Mouse (Mus musculus) thymus, adult 2 months (tissue): ENCODE data around the gene Gm20388. TPM values are rescaled to one million over a fixed set of nuclear protein-coding genes. Genes with fewer than 3 reads are reported as not detected.
A peak's percentile ranks its signal among the peaks of the same experiment; 100 is the strongest.

ENCODE experiments used
- DNase-seq: peaks from one replicate; pipeline ENCODE4 v3.0.0; 2021
- H3K27ac ChIP-seq: fragments of 200-500 bp; 2 replicates; pipeline ENCODE4 v1.5.1; 2012; ENCODE audit warnings: low read length, control low read depth; ENCODE audit not compliant: control insufficient read depth, insufficient read depth
- H3K27me3 ChIP-seq: fragments of 200-500 bp; 2 replicates; pipeline ENCODE4 v1.6.1; 2012; ENCODE audit warnings: mild to moderate bottlenecking, low read length, moderate library complexity, mixed read lengths; ENCODE audit not compliant: control insufficient read depth, insufficient read depth
- H3K36me3 ChIP-seq: fragments of 200-500 bp; 2 replicates; pipeline ENCODE4 v1.6.1; 2012; ENCODE audit warnings: mild to moderate bottlenecking, low read length, moderate library complexity; ENCODE audit not compliant: control insufficient read depth, insufficient read depth
- H3K4me1 ChIP-seq: fragments of 200-500 bp; replicated peaks from 2 replicates; pipeline ENCODE4 v1.6.1; 2012; ENCODE audit warnings: low read length; ENCODE audit not compliant: control insufficient read depth, insufficient read depth
- H3K4me3 ChIP-seq: fragments of 200-500 bp; 2 replicates; pipeline ENCODE4 v1.5.1; 2012; ENCODE audit warnings: mild to moderate bottlenecking, low read length, control low read depth, moderate library complexity; ENCODE audit not compliant: control insufficient read depth, insufficient read depth
- CTCF ChIP-seq: fragments of 200-500 bp; IDR thresholded peaks from 2 replicates; pipeline ENCODE4 v1.5.1; 2012; ENCODE audit warnings: mild to moderate bottlenecking, control low read depth, low read length, moderate library complexity, borderline replicate concordance; ENCODE audit not compliant: control insufficient read depth, poor library complexity, insufficient read depth; ENCODE audit errors: extremely low read depth
- POLR2A ChIP-seq: fragments of 200-500 bp; IDR thresholded peaks from 2 replicates; pipeline ENCODE4 v1.6.1; 2012; ENCODE audit warnings: mild to moderate bottlenecking, low read length, control low read depth, moderate library complexity; ENCODE audit not compliant: control insufficient read depth, poor library complexity, insufficient read depth; ENCODE audit errors: extremely low read depth
- WGBS: fragments of 180-500 bp; shearing (Covaris S2); methylation state at CpG from one replicate; pipeline ENCODE4 v1.1.7; 2018; 5-methylcytosine and 5-hydroxymethylcytosine counted together
- polyA plus RNA-seq: library from polyadenylated mRNA; depleted of rRNA; stranded (reverse); fragments of >200 nt; gene quantifications from 2 replicates; pipeline ENCODE4 v1.2.3, GENCODE M21; 2012

Gene Gm20388
- polyA plus RNA-seq, 1 experiment, result 103 TPM

DNA sequence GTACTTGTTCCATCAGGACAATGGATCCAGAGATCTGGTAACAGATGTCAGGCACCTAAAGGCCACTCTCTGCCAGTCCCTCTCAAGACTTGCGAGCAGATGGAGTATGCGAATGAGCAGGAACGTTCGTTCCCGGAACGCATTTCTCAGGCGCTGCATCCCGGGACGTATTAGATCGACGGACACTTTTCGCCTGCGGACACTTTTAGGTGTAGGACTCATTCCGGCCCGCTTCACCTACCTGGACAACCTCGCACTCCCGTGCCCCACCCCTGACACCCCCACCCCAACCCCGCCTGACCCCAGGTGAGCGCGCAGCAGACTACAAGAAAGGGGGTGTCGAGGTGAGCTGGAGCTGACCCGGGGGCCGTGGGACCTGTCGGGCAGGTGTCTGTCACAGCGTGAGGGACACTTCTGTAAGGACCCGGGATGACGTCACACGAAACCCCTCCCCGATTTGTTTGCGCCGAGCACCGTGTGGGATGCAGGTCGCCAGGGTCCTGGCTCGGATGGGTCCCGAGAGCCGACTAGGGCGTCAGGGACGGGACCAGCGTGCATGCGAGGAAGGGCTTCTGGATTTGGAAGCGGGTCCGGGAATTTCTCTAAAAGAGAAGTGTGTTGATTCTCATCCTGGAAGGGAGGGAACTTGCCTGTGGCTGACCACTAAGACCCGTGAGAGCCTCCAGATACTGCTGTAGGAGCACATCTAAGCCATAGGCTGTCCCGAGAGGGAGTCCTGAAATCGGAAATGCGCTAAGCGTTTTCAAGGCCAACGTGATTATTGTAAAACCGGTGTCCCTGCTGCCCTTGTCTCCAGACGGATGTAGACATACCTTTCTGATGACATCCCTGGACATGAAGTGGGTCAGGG lies 2864.9 kb downstream of the Gm20388 start, which contains the start of gene Acsf3:
Gene Acsf3, plus strand, starts transcription at position 202 of the 871 bp plus-strand sequence.
- Histone ChIP-seq H3K4me1 (peaks cover 22% of the 10 kb centered on the region), H3K27ac (no peak within 1 kb of the TSS), H3K36me3 (no peaks in the 10 kb centered on the region), H3K4me3 (peak within 1 kb of the TSS; percentile 50), H3K27me3 (no peaks in the 10 kb centered on the region)
- 3% methylated on average over 50 of the region's 50 CpGs for WGBS
- peak; percentile 41 for DNase-seq
- TF ChIP-seq POLR2A (no peak), CTCF (no peak)

DNA sequence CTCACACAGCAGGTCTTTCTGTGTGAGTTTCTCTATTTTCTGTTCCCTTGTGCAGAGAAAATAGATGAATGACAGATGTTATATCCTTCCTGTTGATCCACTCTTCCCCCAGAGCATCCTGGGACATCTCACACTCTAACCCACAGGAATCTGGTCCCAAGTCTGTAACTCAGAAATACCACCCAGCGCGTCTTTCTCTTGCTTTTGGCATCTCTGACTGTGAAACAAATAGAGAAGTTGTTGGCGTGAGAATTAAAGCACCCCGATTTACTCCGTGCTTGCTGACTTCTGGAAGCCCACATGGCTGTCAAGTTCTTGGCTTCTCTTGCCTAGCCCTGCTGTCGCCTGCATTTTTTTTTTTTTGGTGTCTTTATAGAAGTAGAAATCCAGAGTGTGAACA lies 2867.1 kb downstream of the Gm20388 start:
- Histone ChIP-seq H3K27me3 (no peaks in the 10 kb centered on the region), H3K36me3 (no peaks in the 10 kb centered on the region), H3K4me1 (peaks cover 14% of the 10 kb centered on the region), H3K27ac (no peak overlapping the region), H3K4me3 (no peak overlapping the region)
- no peak for DNase-seq
- WGBS, result 97% methylated on average over 6 of the region's 6 CpGs
- no peak for TF ChIP-seq POLR2A
- no peak for TF ChIP-seq CTCF

DNA sequence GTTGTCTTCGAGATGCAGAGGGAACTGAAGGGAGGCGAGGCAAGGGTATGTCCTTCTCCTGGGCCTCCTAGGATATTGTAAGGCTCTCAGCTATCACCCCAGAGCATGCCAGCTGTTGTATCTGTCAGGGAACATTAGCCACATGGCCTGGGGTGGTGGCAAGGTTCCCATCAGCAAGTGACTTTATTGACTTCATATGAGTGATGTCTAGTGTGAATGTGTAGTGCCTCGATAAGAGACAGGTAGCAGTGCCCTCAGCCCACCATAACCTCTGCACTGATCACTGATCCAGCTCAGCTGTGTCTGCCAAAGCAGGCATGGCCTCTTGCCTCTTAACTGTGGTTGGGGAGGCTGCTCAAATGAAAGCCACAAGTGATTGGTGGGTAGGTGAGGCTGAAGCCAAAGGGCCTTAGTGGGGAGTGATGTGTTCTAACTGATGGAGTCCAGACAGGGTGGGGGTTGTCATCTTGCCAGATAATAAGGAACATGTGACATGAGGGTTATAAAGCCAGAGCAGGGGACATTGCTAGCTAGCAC lies 2868.1 kb downstream of the Gm20388 start:
- WGBS, result 95% methylated on average over 3 of the region's 3 CpGs
- no peaks in the 10 kb centered on the region for H3K36me3 ChIP-seq
- H3K27ac ChIP-seq, result no peak overlapping the region
- no peaks in the 10 kb centered on the region for H3K27me3 ChIP-seq
- H3K4me1 ChIP-seq, result peaks cover 8% of the 10 kb centered on the region
- TF ChIP-seq POLR2A, result no peak
- no peak for TF ChIP-seq CTCF
- no peak for DNase-seq
- H3K4me3 ChIP-seq, result no peak overlapping the region

DNA sequence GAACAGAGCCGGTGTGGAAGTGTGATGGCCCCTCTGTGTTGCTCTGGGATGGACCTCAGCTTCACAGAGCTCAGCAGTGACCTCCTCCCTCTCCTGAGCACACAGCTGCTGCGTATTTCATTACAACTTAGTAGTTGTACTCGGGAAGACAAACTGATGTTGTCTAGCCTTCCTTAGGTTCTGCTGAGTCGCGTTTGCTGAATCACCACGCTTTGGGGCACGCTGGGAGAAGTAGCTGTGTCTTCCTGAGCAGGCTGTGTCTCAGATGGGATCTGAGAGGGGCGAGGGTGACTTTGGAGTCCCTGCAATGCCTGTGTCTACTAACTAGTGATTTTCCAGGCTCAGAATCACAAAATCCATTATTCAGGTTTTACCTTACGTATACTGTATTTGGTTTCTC lies 2868.6 kb downstream of the Gm20388 start:
- peaks cover 8% of the 10 kb centered on the region for H3K4me1 ChIP-seq
- no peak for TF ChIP-seq POLR2A
- TF ChIP-seq CTCF, result no peak
- H3K4me3 ChIP-seq, result no peak overlapping the region
- no peaks in the 10 kb centered on the region for H3K36me3 ChIP-seq
- no peak overlapping the region for H3K27ac ChIP-seq
- H3K27me3 ChIP-seq, result no peaks in the 10 kb centered on the region
- DNase-seq, result no peak
- WGBS, result 85% methylated on average over 9 of the region's 9 CpGs

DNA sequence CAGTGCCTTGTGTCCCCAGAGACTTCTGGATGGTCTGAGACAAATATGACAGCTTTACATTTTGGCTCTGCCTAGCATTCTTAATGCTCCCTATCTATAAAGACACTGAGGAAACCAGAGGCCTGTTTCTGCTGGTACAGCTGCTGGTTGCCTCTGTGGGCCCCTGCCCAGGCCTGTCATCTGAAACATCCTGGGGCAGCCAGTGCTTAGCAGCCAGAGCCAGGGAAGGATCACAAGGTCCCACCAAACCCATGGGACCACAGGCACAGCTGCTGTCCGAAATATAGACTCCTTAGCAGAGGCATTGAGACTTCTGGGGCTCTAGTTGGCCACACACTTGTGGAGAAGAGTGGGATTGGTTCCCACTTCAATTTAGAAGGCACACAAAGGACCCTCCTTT lies 2874.1 kb downstream of the Gm20388 start:
- no peaks in the 10 kb centered on the region for H3K4me1 ChIP-seq
- no peaks in the 10 kb centered on the region for H3K36me3 ChIP-seq
- H3K4me3 ChIP-seq, result no peak overlapping the region
- no peak for TF ChIP-seq CTCF
- TF ChIP-seq POLR2A, result no peak
- WGBS, result 93% methylated on average over 1 of the region's 1 CpGs
- DNase-seq, result no peak
- H3K27ac ChIP-seq, result no peak overlapping the region
- no peaks in the 10 kb centered on the region for H3K27me3 ChIP-seq

DNA sequence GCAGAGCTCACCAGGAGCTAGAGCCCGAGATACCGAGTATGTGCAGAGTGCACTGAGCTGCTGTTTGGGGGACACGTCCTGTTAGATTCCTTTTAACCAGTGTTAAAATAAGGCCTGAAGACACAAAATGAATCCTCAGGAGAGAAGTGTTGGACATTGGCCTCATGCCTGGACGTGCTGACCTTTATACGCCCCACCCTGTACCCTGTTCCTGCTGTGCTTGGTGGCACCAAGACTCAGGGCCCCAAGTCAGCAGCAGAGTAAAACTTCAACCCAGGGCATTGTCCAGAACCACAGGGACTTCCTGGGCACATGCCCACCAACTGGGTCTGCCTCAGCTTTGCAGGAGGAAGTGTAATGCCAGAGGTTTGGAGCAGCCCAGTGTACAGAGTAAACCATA lies 2879.2 kb downstream of the Gm20388 start:
- Histone ChIP-seq H3K27ac (no peak overlapping the region), H3K36me3 (no peaks in the 10 kb centered on the region), H3K27me3 (no peaks in the 10 kb centered on the region), H3K4me1 (no peaks in the 10 kb centered on the region), H3K4me3 (no peak overlapping the region)
- WGBS, result 95% methylated on average over 5 of the region's 5 CpGs
- no peak for TF ChIP-seq POLR2A
- no peak for DNase-seq
